Mouse (Mus musculus): ENCODE results near the gene Steap4.
"Not testable (repeated sequence)": the region's sequence is repeated elsewhere in the genome, so short reads cannot be mapped to it uniquely, and the experiment has no call there.

Steap4 gene

DNA sequence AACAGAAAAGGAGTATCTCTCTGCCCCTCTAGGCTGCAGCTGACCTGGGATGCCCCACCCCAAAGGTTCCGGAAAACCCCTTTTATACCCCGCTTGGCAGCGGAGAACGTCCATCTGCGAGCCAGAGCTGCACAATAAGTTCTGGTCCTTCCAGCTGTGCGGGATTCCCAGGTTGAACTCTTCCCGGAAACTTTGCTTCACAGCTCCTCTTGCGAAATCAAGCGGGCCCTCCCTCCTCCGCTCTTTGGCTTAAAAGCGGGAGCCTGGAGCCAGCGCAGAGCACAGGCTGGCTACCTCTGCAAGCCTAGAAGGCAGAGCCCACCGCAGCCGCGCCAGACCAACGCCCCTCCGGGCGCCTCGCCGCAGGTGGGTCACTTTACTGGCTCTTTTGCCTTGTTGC lies at the start of gene Steap4:
Gene Steap4, plus strand, starts transcription at position 282 of the 400 bp plus-strand sequence.
- no peak for DNase-seq (ENCODE audit: low read depth, low spot score)

- no peak for DNase-seq (ENCODE audit: low read depth, low spot score)
Measured at GRCm38 (mm10) chr5:7911975-7912374, 48.3 kb upstream of the Steap4 start.

GRCm38 (mm10) chr5:7917501-7918295 lies 42.6 kb upstream of the Steap4 start:
- DNase-seq (ENCODE audit: low read depth, low spot score), result no peak

DNA sequence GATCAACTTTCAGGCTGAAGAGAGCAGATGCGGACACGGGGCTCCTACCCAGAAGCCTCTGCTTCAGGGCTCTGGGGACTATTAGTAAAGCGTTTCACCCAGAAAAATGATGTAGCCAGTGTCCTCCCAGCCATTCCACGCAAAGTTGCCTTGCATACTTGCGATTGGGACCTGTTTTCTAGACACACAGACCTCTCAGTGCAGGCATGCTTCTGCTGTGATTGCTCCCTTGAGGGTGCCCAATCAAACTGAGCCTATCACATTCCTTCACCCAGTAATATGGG lies 42.0 kb upstream of the Steap4 start:
- DNase-seq (ENCODE audit: low read depth, low spot score), result no peak

DNA sequence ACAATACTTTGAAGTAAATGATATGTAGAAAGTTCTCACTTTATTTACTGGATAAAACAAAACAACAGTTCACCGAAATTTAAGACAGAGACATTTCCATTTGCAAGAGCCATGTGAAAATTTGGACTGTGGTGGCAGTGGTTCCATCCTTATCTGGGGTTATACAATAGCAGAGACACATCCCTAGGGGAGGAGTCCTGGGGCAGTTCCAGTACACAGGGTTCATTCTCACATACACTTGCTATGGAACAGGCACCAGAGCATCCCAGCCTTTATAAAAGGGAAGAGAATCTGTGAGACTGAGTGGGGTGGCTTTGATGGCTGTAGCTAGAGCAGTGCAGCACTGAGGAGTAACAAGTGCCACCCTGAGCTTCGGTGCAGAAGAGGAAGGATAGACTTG lies 40.6 kb upstream of the Steap4 start:
- no peak for DNase-seq (ENCODE audit: low read depth, low spot score)

- DNase-seq (ENCODE audit: low read depth, low spot score), result no peak
Measured at GRCm38 (mm10) chr5:7922751-7923150, 37.5 kb upstream of the Steap4 start.

GRCm38 (mm10) chr5:7923666-7924065 lies 36.6 kb upstream of the Steap4 start:
- no peak for DNase-seq (ENCODE audit: low read depth, low spot score)

- DNase-seq (ENCODE audit: low read depth, low spot score), result no peak
Measured at GRCm38 (mm10) chr5:7932234-7933221, 27.7 kb upstream of the Steap4 start.

DNA sequence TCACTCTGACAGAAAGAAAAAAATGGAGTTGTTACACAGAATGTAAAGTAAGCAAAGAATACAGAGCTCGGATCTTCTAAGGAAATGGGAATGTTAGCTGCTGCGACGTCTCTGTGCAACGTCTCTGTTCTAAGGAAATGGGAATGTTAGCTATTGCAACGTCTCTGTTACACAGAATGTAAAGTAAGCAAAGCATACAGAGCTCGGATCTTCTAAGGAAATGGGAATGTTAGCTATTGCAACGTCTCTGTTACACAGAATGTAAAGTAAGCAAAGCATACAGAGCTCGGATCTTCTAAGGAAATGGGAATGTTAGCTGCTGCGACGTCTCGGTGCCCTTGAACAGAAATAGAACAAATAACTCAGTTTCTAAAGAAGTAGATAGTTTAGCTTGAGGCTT lies 26.8 kb upstream of the Steap4 start:
- DNase-seq (ENCODE audit: low read depth, low spot score), result not testable (repeated sequence)

DNA sequence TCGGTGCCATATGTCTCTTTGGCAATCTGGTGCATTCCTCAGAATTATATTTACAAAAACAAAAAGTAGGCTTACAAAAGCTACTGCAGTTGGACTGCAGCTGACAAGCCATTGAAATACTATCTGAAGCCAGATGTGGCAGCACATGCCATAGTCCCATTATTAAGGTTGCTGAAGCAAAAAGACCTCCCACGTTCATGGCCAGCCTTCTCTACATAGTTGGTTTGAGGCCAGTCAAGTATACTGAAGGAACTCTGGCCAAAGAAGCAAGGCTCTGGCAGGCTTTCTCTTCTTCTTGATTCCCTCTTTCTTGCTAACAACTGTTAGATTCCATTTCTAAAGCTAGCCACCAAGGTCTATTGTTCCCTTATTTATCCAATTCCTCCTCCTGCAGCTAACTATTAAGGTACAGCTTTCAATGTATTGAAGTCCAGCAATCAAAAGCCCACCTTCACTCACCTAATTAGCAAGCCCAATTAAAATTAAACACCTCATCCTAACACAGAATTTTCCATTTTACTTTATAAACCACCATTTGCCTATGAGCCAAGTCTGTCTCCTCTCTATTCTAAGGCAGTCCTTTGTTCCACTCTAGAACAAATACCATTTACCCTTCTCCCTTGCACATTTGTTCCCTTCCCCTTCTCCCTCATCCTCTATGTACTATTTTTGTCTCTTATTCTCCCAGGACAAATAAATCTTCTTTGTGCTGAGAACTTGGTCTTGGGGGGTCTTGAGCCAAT lies 26.2 kb upstream of the Steap4 start:
- no peak for DNase-seq (ENCODE audit: low read depth, low spot score)

DNA sequence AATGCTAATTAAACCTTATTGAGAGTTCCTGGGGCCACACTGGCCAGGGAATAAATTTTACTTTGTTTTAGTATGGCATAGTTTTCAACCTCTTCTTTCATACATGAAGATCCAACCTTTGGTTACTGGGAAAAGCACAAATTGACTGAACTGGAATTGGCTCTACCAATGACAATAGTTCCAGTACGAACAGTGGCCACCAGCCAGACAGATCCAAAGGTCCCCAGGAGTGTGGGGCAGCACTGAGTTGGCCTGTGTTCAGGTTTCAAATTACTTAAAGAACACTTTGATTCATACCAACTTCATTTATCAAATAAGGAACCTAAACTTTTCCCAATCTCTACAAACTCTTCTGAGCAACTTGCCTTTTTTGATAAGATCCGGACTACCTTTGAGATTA lies 5.4 kb upstream of the Steap4 start:
- no peak for DNase-seq (ENCODE audit: low read depth, low spot score)

DNA sequence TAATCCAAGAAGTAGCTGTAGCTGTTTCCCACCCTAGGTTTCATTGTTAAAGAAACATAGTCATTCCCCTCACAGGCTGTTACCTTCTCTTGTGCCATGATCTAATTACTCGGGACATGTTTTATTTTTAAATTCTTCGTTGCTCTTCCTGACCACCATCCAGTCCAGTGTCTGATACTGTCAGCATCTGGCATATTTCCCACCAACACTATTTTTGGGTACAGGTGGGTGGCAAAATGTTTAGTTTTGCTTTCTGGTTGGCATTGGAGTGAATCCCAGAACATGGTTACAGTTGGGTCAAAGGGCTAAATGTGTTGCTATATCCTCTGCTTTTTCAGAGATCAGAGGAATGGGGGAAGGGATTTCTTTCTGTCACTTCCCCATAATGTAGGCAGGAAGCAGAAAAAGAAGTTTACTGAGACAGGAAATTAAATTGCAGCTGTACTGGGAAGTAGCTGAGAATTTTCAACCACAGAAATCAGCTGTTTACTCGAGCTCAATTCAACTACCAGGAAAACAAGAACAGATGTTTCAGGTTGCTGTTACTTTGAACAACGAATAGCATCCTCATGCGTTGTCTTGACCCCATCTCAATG lies 4.8 kb upstream of the Steap4 start:
- no peak for DNase-seq (ENCODE audit: low read depth, low spot score)

GRCm38 (mm10) chr5:7958061-7958460 lies 2.2 kb upstream of the Steap4 start:
- no peak for DNase-seq (ENCODE audit: low read depth, low spot score)

DNA sequence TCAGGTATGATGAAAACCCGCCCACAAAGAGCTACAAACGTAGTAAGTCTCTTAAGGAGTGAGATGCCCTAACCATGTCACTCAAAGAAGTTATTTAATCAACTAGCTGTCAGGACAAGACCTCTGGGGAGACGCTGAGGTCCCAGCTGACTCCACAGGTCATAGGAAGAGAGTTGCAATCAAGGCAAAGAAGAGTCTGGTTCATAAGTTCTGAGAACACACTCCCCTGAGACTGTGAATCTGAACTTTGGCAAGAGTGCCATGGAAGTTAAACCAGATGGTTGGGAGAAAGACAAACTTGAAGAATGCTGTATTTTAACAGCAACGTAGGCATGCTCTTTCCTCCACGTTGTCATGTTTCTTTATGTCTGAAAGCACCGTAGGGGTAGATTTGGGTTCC lies 971 bp upstream of the Steap4 start:
- no peak for DNase-seq (ENCODE audit: low read depth, low spot score)

GRCm38 (mm10) chr5:7961113-7961512 lies 856 bp downstream of the Steap4 start:
- DNase-seq (ENCODE audit: low read depth, low spot score), result no peak

DNA sequence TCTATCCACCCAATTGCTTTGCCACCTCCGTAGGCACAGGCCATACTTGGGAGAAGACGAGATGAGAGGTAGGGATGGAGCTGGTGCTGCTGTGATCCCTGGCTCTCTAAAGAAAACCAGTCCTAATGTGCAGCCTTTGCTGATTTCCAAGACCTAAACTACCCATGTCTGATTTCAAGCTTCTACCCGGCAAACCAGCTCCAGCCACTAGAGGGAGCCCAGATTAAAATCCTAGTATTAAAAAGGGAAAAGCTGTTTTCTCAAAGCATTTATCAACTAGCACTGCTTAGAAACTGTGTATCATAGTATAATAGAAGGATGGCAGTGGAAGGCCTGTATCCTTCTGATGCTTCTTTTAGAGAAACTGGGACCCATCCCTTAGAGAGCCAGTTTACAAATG lies 5.0 kb downstream of the Steap4 start:
- peak; percentile 6 for DNase-seq (ENCODE audit: low read depth, low spot score)

- DNase-seq (ENCODE audit: low read depth, low spot score), result no peak
Measured at GRCm38 (mm10) chr5:7968152-7968551, 7.9 kb downstream of the Steap4 start.

DNA sequence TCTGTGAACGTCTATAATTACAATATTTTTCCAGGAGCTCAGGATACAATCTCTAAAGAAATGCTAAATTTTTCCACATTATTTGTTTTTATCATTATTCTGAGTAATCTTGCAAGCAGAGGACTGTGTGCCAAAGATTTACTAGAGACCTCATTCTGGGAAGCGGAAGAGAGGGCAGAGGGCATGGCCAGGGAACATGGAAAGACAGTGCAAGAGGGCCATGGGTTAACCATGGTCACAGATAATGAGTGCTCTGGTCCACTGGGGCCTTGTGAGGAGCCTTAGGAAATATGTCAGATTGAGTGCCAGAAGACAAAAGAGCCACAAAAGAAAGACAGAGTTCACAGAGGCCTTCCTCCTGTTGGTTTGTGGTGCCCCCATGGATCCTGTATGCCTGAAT lies 12.0 kb downstream of the Steap4 start:
- DNase-seq (ENCODE audit: low read depth, low spot score), result no peak

DNA sequence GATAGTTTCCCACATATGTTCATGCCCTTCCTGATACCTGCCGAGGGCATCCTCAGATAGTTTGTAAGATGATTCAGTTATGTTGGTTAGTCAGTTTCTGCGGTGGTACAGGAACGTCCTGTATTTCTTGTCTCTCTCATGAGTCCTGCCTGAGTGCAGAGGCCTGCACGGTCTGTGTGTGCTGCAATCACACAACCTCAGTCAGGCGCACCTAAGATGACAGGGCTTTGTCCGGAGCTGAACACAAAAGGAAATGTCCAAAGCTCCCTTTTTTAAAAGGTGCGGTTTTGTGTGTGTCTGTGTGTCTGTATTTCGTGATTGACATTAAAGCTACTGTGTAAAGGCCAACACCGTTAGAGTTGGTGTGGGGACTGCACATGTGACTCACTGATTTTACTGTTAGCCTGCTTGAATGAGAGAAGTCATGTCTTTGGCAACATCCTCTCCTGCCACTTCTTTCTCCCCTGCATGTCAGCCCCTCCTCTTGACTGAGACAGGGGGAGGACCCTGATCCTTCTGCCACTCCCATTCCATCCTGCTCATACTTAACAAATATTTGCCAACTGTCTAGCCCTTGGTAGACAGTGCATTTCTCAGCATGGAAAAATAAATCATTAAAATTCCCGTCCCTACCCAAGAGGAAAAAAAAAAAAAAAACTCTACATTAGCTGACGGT lies 14.4 kb downstream of the Steap4 start:
- DNase-seq (ENCODE audit: low read depth, low spot score), result no peak

GRCm38 (mm10) chr5:7980586-7980985 lies 20.3 kb downstream of the Steap4 start:
- no peak for DNase-seq (ENCODE audit: low read depth, low spot score)

DNA sequence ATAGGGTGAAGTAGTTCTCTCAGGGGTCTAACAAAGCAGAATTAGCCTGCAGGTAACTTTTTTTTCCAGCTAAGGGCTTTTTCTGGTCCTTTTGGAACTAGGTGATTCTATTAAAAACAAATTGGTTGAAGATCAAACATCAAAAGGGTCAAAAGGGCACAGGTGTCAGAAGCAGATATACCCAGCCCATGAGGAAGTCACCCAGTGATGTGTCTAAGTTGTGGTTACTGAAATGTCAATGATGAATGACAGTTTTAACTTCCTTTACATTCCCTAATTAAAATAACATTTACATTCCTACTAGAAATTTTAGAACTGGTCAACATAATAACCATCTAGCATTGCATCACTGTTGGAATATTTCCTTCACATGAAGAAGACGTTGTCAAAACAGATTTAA lies 27.7 kb downstream of the Steap4 start:
- no peak for DNase-seq (ENCODE audit: low read depth, low spot score)

Measured in retina, adult 2 months (tissue).